Mouse (Mus musculus): Measurements from ENCODE around the gene Vmn1r128. TPM values are rescaled to one million over a fixed set of nuclear protein-coding genes. Genes with fewer than 3 reads are reported as not detected.

Vmn1r128 gene
- polyA plus RNA-seq (2017; shearing (Covaris generic)): not detected

GRCm38 (mm10) chr7:21349073-21349472 lies at the start of gene Vmn1r128:
Vmn1r128 (plus strand) TSS chr7:21349373.

GRCm38 (mm10) chr7:21301367-21301766 lies 47.8 kb upstream of the Vmn1r128 start, which contains the start of gene Vmn1r126:
Vmn1r126 (minus strand) TSS chr7:21301467.

DNA sequence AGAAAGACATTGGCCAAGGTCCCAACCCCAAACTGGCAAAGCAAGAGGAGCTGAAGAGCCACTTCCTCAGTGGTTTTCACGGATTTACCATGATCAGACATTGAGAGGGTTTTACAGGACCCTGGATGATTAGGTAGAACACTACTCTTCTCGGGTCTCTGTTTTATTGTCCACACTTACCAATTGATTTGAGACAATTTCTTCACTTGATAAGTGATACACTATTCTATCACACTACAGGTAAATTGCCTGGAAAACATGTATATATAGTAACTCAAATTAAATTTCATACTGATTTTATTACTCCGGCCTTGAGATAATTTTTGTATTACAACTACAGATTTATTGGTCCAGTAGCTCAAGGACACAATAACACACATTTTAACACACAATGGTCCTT lies 29.4 kb upstream of the Vmn1r128 start, which contains the start of gene Vmn1r127:
Gene Vmn1r127, minus strand, starts transcription at position 101 of the 400 bp plus-strand sequence.

DNA sequence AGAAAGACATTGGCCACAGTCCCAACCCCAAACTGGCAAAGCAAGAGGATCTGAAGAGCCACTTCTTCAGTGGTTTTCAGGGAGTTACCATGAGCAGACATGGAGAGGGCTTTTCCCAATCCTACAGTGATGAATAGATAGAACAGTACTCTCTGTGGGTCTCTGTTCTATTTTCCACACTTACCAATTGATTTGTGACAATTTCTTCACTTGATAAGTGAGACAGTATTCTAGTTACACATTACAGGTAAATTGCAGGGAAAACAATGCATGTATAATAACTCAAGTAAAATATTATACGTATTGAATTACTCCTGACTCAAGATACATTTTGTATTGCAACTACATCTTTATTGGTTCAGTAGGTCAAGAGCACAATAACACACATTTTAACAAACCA lies 12.0 kb downstream of the Vmn1r128 start, which contains the start of gene Vmn1r129:
Gene Vmn1r129, minus strand, starts transcription at position 101 of the 400 bp plus-strand sequence.

Other genes starting within 250 kb of the Vmn1r128 start
- gene Vmn1r122, start 215.2 kb upstream of the Vmn1r128 start, polyA plus RNA-seq (2017; shearing (Covaris generic)): not detected
- gene Vmn1r123, start 187.2 kb upstream of the Vmn1r128 start, polyA plus RNA-seq (2017; shearing (Covaris generic)): not detected
- not detected for gene Gm5157, start 158.9 kb upstream of the Vmn1r128 start, polyA plus RNA-seq (2017; shearing (Covaris generic))
- not detected for gene Vmn1r124, start 88.8 kb upstream of the Vmn1r128 start, polyA plus RNA-seq (2017; shearing (Covaris generic))
- not detected for gene Vmn1r125, start 77.2 kb upstream of the Vmn1r128 start, polyA plus RNA-seq (2017; shearing (Covaris generic))
- gene Vmn1r126, start 47.9 kb upstream of the Vmn1r128 start, polyA plus RNA-seq (2017; shearing (Covaris generic)): 0.41 TPM
- not detected for gene Vmn1r127, start 29.5 kb upstream of the Vmn1r128 start, polyA plus RNA-seq (2017; shearing (Covaris generic))
- not detected for gene Vmn1r129, start 11.9 kb downstream of the Vmn1r128 start, polyA plus RNA-seq (2017; shearing (Covaris generic))
- gene Gm6882, start 83.4 kb downstream of the Vmn1r128 start, polyA plus RNA-seq (2017; shearing (Covaris generic)): not detected
- not detected for gene Vmn1r130, start 162.4 kb downstream of the Vmn1r128 start, polyA plus RNA-seq (2017; shearing (Covaris generic))
- not detected for gene Vmn1r131, start 196.7 kb downstream of the Vmn1r128 start, polyA plus RNA-seq (2017; shearing (Covaris generic))

All from naive thymus-derived CD4-positive, alpha-beta T cell, adult 5 months (primary cell).